Mouse (Mus musculus) E14TG2a.4 (cell line): Measurements from ENCODE around the gene Tat.

Experiments used
- CTCF ChIP-seq: conservative IDR thresholded peaks from 2 replicates; pipeline ENCODE4 v1.5.1; 2014; ENCODE audit warnings: low read length
- NANOG ChIP-seq: IDR thresholded peaks from 2 replicates; pipeline ENCODE4 v1.6.1; 2014; ENCODE audit warnings: borderline replicate concordance, low read length, mixed read lengths

- TF ChIP-seq CTCF, result no peak
- TF ChIP-seq NANOG, result no peak
Observed at GRCm38 (mm10) chr8:110008228-110008994, 18.2 kb downstream of the Tat start.
